Mouse (Mus musculus): ENCODE data around the gene Alpl. TPM values are rescaled to one million over a fixed set of nuclear protein-coding genes. Genes with fewer than 3 reads are reported as not detected.

Alpl gene
- polyA plus RNA-seq, 1 experiment from 2014 or later, result 2.2 TPM

DNA sequence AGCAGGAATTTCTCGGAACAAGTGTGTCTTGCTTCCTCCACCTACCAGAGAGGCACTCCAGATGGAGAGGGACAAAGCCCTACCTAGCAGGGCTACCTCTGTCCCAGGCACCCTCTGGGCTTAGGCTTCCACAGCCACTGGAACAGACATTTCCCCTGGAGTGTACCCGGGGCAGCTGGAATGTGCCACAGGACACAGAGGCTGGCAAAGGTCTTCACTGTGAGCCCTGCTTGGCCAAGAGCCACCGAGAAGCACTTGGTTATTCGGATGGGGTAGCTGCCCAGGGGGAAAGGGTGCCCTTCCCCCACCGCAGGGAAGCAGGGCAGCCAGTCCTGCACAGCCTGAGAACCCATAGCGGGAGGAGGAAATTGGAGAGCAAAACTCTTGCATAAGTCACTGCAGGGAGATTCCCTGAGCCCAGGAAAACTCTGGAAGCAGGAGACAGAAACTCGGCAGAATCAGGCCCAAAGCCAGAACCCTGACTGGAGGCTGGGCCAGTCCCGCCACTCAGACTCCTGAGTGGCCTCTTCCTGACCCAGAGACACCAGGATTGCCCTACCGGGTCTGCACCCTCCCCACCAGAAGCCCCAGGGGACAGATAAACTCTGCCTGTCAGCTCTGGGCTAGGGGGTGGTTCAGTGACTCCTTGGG is 12.5 kb downstream of the Alpl start:
- no peak for ATAC-seq (ENCODE audit: insufficient number of reproducible peaks, low FRiP score)
- Histone ChIP-seq H3K9me3 (replicated peaks) (no peaks in the 10 kb centered on the region), H3K27me3 (replicated peaks) (peaks cover 12% of the 10 kb centered on the region; the same call in 1 of the 2 replicates), H3K27ac (ENCODE audit: poor library complexity, severe bottlenecking) (no peak overlapping the region), H3K4me3 (no peak overlapping the region), H3K36me3 (no peaks in the 10 kb centered on the region), H3K4me1 (replicated peaks) (no peaks in the 10 kb centered on the region; the same call in 1 of the 2 replicates), H3K9ac (peak overlapping the region; percentile 41; the same call in 1 of the 2 replicates), H3K4me2 (no peak overlapping the region)
- WGBS, result 38% methylated on average over 9 of the region's 9 CpGs

DNA sequence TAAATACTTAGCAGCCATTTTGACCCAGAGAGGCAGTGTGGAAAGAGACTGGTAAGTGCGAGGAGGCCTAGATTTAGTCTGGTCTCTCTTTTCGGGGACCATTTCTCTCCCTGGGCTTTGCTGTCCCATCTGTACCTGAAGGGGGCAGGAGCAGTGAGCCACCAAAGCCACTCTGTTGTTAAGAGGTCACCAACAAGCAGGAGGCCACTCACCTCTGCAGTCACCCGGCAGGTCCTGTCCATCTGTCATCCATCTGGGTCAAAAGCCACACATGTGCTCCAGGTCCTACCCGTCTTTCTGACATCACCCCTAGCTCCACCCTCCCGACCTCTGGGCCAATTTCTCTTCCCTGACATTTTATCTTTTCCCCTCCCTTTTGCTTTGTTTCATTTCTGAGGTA is 14.2 kb downstream of the Alpl start:
- H3K4me3 ChIP-seq, result no peak overlapping the region
- ATAC-seq (ENCODE audit: insufficient number of reproducible peaks, low FRiP score), result no peak
- H3K9me3 ChIP-seq (replicated peaks), result no peaks in the 10 kb centered on the region
- H3K27me3 ChIP-seq (replicated peaks), result peaks cover 24% of the 10 kb centered on the region
- WGBS, result 76% methylated on average over 5 of the region's 5 CpGs
- no peaks in the 10 kb centered on the region for H3K36me3 ChIP-seq
- H3K4me2 ChIP-seq, result no peak overlapping the region
- H3K9ac ChIP-seq, result no peak overlapping the region
- H3K27ac ChIP-seq (ENCODE audit: poor library complexity, severe bottlenecking), result no peak overlapping the region
- no peaks in the 10 kb centered on the region; the same call in 1 of the 2 replicates for H3K4me1 ChIP-seq (replicated peaks)

DNA sequence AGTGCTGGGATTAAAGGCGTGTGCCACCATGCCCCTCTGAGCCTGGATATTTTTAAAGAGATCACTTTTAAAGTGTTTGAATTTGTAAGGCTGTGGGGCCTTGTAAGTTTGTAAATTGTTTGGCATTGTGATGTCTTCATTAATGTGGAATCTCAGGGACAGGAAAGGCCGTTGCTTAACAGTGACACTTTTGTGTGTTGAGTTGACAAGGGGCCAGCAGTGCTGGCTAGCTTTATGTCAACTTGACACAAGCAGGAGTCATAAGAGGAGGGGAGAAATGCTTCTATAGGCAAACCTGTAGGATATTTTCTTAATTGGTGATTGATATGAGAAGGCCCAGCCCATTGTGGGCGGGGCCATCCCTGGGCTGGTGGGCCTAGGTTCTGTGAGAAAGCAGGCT is 15.2 kb downstream of the Alpl start:
- H3K27ac ChIP-seq (ENCODE audit: poor library complexity, severe bottlenecking), result no peak overlapping the region
- H3K27me3 ChIP-seq (replicated peaks), result peaks cover 26% of the 10 kb centered on the region
- no peak overlapping the region for H3K9ac ChIP-seq
- no peaks in the 10 kb centered on the region for H3K36me3 ChIP-seq
- H3K4me3 ChIP-seq, result no peak overlapping the region
- no peaks in the 10 kb centered on the region for H3K9me3 ChIP-seq (replicated peaks)
- WGBS, result 58% methylated on average over 3 of the region's 3 CpGs
- H3K4me2 ChIP-seq, result no peak overlapping the region
- H3K4me1 ChIP-seq (replicated peaks), result no peaks in the 10 kb centered on the region; the same call in 1 of the 2 replicates
- ATAC-seq (ENCODE audit: insufficient number of reproducible peaks, low FRiP score), result no peak

DNA sequence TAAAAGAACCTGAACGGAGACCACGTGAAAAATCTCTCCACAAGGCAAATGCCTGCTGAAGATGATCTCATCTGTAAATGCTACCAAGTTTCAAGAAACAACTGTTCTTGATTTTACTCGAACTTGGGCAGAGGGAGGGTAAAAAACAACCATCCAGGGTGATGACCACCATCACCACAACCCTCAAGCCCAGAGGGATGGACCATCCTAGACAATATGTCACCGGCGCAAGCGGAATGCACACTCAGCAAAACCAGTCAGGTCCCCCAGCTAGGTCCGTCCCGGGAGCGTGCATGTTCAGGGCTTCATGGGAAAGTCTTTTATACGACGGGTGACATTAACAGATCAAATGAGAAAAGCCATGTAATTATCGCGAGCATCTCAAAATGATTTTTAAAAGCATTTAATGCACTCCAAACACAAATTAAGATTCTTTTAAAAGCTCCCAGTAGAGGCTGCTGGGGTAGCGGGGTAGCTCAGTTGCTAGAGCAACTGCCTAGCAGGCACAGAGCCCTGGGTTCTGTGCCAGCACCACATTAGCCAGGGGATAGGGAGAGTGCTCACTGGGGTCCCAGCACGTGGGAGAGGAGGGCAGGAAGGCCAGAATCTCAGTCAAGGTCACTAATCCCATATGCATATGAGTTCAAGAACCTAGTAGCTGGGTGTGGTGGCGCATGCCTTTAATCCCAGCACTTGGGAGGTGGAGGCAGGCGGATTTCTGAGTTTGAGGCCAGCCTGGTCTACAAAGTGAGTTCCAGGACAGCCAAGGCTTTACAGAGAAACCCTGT is 17.6 kb downstream of the Alpl start:
- Histone ChIP-seq H3K9ac (no peak overlapping the region), H3K4me2 (no peak overlapping the region), H3K4me3 (no peak overlapping the region), H3K36me3 (no peaks in the 10 kb centered on the region), H3K27ac (ENCODE audit: poor library complexity, severe bottlenecking) (no peak overlapping the region), H3K4me1 (replicated peaks) (peaks cover 3% of the 10 kb centered on the region; the same call in 1 of the 2 replicates), H3K27me3 (replicated peaks) (peaks cover 24% of the 10 kb centered on the region), H3K9me3 (replicated peaks) (no peaks in the 10 kb centered on the region)
- 80% methylated on average over 17 of the region's 17 CpGs for WGBS
- ATAC-seq (ENCODE audit: insufficient number of reproducible peaks, low FRiP score), result no peak

DNA sequence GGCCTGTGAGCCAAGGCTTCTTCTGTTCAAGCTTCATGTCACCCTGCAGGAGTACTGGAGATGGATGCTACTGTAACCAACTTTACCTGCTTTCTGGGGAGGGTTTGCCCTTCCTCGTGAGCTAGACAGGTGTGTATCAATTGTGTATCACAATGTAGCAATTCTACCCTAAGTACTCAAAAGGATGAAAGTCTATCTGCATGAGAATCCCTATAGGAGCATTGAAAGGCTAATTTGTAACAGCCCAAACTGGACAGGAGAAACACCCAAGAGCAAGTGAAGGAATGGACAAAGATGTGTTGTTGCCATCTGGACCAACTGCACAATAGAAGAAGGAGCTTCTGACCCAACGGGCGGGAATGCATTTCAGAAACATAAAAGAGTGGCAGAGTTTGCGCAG is 18.3 kb downstream of the Alpl start:
- WGBS, result 82% methylated on average over 4 of the region's 4 CpGs
- ATAC-seq (ENCODE audit: insufficient number of reproducible peaks, low FRiP score), result no peak

DNA sequence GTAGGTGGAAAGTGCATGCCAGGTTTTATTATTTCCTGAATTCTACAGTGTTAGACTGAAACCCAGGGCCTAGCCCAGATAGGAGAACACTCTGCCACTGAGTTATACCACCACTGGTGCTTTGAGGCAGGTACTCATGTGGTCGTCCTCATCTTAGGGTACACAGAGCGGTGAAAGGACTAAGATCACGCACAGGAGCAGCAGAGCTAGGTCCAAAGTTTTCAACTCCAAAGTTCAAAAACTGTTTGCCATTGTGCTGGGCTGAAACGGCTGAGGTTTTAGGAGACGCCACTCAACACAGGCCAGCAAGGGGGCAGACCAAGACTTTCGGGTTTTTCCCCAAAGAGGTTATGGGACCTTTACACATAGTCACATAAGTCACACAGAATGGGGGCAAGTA is 21.7 kb downstream of the Alpl start:
- Histone ChIP-seq H3K27ac (ENCODE audit: poor library complexity, severe bottlenecking) (no peak overlapping the region), H3K36me3 (no peaks in the 10 kb centered on the region), H3K9ac (no peak overlapping the region), H3K4me2 (no peak overlapping the region), H3K9me3 (replicated peaks) (no peaks in the 10 kb centered on the region), H3K27me3 (replicated peaks) (peaks cover 50% of the 10 kb centered on the region), H3K4me1 (replicated peaks) (peaks cover 14% of the 10 kb centered on the region), H3K4me3 (no peak overlapping the region)
- no peak for ATAC-seq (ENCODE audit: insufficient number of reproducible peaks, low FRiP score)
- 85% methylated on average over 6 of the region's 6 CpGs for WGBS

More for the DNA sequence above, 18.3 kb downstream of the Alpl start:
- Histone ChIP-seq H3K27ac (ENCODE audit: poor library complexity, severe bottlenecking) (no peak overlapping the region), H3K9ac (no peak overlapping the region), H3K4me2 (no peak overlapping the region), H3K4me1 (replicated peaks) (0 out of 2 replicates have a peak, but pooled peaks cover 3% of the 10 kb centered on the region), H3K9me3 (replicated peaks) (no peaks in the 10 kb centered on the region), H3K36me3 (no peaks in the 10 kb centered on the region), H3K27me3 (replicated peaks) (peaks cover 26% of the 10 kb centered on the region), H3K4me3 (no peak overlapping the region)

GRCm38 (mm10) chr4:137774013-137774412 is 22.2 kb downstream of the Alpl start:
- no peaks in the 10 kb centered on the region for H3K9me3 ChIP-seq (replicated peaks)
- H3K27me3 ChIP-seq (replicated peaks), result peaks cover 49% of the 10 kb centered on the region
- H3K4me3 ChIP-seq, result no peak overlapping the region
- no peak overlapping the region for H3K9ac ChIP-seq
- 71% methylated on average over 5 of the region's 5 CpGs for WGBS
- H3K36me3 ChIP-seq, result no peaks in the 10 kb centered on the region
- H3K4me1 ChIP-seq (replicated peaks), result peaks cover 18% of the 10 kb centered on the region
- H3K4me2 ChIP-seq, result no peak overlapping the region
- H3K27ac ChIP-seq (ENCODE audit: poor library complexity, severe bottlenecking), result no peak overlapping the region
- ATAC-seq (ENCODE audit: insufficient number of reproducible peaks, low FRiP score), result no peak

- no peak for ATAC-seq (ENCODE audit: insufficient number of reproducible peaks, low FRiP score)
- peaks cover 43% of the 10 kb centered on the region for H3K27me3 ChIP-seq (replicated peaks)
- H3K4me1 ChIP-seq (replicated peaks), result peaks cover 18% of the 10 kb centered on the region
- no peaks in the 10 kb centered on the region for H3K36me3 ChIP-seq
- H3K27ac ChIP-seq (ENCODE audit: poor library complexity, severe bottlenecking), result no peak overlapping the region
- H3K4me2 ChIP-seq, result no peak overlapping the region
- 38% methylated on average over 2 of the region's 2 CpGs for WGBS
- no peaks in the 10 kb centered on the region for H3K9me3 ChIP-seq (replicated peaks)
- H3K4me3 ChIP-seq, result no peak overlapping the region
- no peak overlapping the region for H3K9ac ChIP-seq
These were observed 22.8 kb downstream of the Alpl start for GRCm38 (mm10) chr4:137773369-137773899.

- Histone ChIP-seq H3K4me1 (replicated peaks) (peaks cover 18% of the 10 kb centered on the region), H3K4me2 (no peak overlapping the region), H3K27ac (ENCODE audit: poor library complexity, severe bottlenecking) (no peak overlapping the region), H3K9ac (no peak overlapping the region), H3K36me3 (no peaks in the 10 kb centered on the region), H3K27me3 (replicated peaks) (peaks cover 39% of the 10 kb centered on the region), H3K4me3 (no peak overlapping the region), H3K9me3 (replicated peaks) (no peaks in the 10 kb centered on the region)
- 75% methylated on average over 16 of the region's 16 CpGs for WGBS
- ATAC-seq (ENCODE audit: insufficient number of reproducible peaks, low FRiP score), result no peak
These were observed 23.6 kb downstream of the Alpl start for GRCm38 (mm10) chr4:137772438-137773056.

- H3K27ac ChIP-seq (ENCODE audit: poor library complexity, severe bottlenecking), result no peak overlapping the region
- no peak overlapping the region for H3K4me2 ChIP-seq
- no peak overlapping the region for H3K9ac ChIP-seq
- peaks cover 32% of the 10 kb centered on the region for H3K27me3 ChIP-seq (replicated peaks)
- no peaks in the 10 kb centered on the region for H3K9me3 ChIP-seq (replicated peaks)
- H3K36me3 ChIP-seq, result no peaks in the 10 kb centered on the region
- peaks cover 18% of the 10 kb centered on the region for H3K4me1 ChIP-seq (replicated peaks)
- no peak overlapping the region for H3K4me3 ChIP-seq
- no peak for ATAC-seq (ENCODE audit: insufficient number of reproducible peaks, low FRiP score)
- WGBS, result 53% methylated on average over 3 of the region's 3 CpGs
These were observed 24.4 kb downstream of the Alpl start for GRCm38 (mm10) chr4:137771749-137772148.

All from heart, embryonic 12.5 days (tissue).